Mouse (Mus musculus): Measurements from ENCODE around the gene Vmn2r124.
"Not testable (repeated sequence)": the region's sequence is repeated elsewhere in the genome, so short reads cannot be mapped to it uniquely, and the experiment has no call there.

Vmn2r124 gene

GRCm38 (mm10) chr17:18049124-18049523, at the start of gene Vmn2r124:
Gene Vmn2r124 (plus strand): TSS chr17:18049424.
- in situ Hi-C loops (cut with MboI, MseI): no loop called here

- in situ Hi-C loops (cut with MboI, MseI): no loop called here
These were observed 44.5 kb upstream of the Vmn2r124 start for GRCm38 (mm10) chr17:18004752-18005151.

DNA sequence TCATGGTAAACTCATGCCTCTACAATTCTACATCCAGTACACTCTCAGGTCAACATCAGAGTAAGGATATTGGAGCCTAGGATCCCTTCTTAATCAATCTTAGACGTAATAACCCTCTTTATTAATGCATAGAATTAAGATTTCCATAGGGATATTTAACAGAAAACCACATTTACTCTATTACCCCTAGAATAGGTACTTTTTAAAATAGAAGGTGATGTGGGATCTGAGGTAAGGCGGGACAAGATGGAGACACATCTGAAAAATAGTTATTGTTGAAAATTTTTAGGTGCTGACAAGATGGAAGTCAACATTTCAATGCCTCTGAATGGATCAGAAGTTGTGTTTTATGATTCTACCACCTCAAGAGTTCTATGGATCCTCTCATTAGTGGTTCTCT, 27.8 kb upstream of the Vmn2r124 start, which contains the start of gene Fpr-rs4:
Gene Fpr-rs4 (plus strand): TSS at position 301 of the 400 bp plus-strand sequence.
- in situ Hi-C loops (cut with MboI, MseI): no loop called here

- in situ Hi-C loops (cut with MboI, MseI): not testable (repeated sequence)
These were observed 35.5 kb downstream of the Vmn2r124 start, which contains the start of gene Vmn2r91 for GRCm38 (mm10) chr17:18084716-18085115. Gene Vmn2r91 (plus strand): TSS chr17:18085016.

- in situ Hi-C loops (cut with MboI, MseI): not testable (repeated sequence)
These were observed 46.4 kb downstream of the Vmn2r124 start for GRCm38 (mm10) chr17:18095626-18096025.

DNA sequence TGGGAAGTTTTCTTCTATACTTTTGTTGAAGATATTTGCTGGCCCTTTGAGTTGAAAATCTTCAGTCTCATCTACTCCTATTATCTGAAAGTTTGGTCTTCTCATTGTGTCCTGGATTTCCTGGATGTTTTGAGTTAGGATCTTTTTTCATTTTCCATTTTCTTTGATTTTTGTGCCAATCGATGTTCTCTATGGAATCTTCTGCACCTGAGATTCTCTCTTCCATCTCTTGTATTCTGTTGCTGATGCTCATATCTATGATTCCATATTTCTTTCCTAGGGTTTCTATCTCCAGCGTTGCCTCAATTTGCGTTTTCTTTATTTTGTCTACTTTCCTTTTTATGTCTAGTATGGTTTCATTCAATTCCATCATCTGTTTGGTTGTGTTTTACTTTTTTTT, 53.0 kb downstream of the Vmn2r124 start:
- in situ Hi-C loops (cut with MboI, MseI): not testable (repeated sequence)

All from T-helper 2 cell (primary cell).